Mouse (Mus musculus) kidney, adult 8-10 months (tissue): Measurements from ENCODE around the gene Cyp2d12.
"Not testable (repeated sequence)": the region's sequence is repeated elsewhere in the genome, so short reads cannot be mapped to it uniquely, and the experiment has no call there.

Experiments used
- DNase-seq, 2 experiments: peaks; one replicate each; pipeline ENCODE4 v3.0.0; 2022

The Cyp2d12 gene

GRCm38 (mm10) chr15:82554531-82555230, at the start of gene Cyp2d12:
Cyp2d12 (plus strand) TSS chr15:82555072.
- DNase-seq = peak in 1 of 2 experiments; percentile 55

GRCm38 (mm10) chr15:82506971-82507370, 47.9 kb upstream of the Cyp2d12 start:
- no peak for DNase-seq

DNA sequence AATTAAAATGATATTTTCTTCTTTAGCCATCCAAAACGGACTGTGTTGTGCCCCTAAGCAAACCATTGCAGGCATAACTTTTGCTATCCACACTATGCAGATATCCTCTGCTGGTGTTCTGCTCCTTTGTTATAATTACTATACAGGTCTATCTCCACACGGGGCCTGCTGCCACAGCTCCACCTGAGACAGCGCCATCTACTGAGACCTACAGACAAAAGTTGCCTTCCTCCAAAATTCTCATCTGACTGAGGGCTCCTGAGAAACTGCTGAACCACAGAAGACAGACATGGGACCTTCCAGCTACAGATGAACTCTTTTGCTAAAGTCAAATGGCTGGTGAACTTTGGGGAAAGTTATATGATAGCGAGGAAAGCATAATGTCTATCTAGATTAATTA, 47.1 kb upstream of the Cyp2d12 start:
- not testable (repeated sequence) for DNase-seq

DNA sequence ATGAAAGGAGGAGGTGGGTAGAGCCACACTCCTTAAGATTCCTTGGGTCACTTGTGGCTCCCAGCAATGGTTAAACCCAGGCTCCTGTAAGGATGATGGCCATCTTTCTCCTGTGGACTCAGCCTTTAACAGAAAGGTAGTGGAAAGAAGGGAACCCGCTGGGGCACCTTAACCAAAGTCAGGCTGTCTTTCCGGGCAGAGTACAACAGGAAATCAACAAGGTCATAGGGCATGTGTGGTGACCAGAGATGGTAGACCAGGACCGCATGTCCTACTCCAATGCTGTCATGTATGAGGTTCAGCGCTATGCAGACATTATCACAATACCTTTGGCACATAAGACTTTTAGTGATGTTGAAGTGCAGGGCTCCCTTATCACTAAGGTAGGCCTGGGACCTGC, 45.4 kb upstream of the Cyp2d12 start:
- DNase-seq = not testable (repeated sequence)

GRCm38 (mm10) chr15:82510500-82510899, 44.4 kb upstream of the Cyp2d12 start:
- not testable (repeated sequence) for DNase-seq

DNA sequence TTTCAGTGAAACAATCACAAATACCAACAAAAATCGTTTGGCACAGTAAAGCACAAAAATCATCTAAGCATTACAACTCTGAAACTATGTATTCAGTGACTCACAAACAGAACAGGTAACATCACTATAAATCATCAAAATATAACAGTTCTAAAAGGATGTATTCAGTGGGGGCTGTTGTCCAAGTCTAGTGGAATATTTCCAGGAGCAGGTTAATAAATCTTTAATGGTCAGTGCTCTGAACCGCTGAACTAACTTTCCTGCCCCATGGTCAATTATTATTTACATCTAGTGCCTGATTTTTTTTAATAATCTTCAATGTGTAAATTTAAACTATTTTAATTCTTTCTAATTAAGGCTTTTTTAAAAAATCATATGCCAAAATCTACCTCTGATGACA, 42.8 kb upstream of the Cyp2d12 start:
- peak in 1 of 2 experiments; percentile 27 for DNase-seq

- DNase-seq = not testable (repeated sequence)
Observed at GRCm38 (mm10) chr15:82516174-82516573, 38.7 kb upstream of the Cyp2d12 start.

DNA sequence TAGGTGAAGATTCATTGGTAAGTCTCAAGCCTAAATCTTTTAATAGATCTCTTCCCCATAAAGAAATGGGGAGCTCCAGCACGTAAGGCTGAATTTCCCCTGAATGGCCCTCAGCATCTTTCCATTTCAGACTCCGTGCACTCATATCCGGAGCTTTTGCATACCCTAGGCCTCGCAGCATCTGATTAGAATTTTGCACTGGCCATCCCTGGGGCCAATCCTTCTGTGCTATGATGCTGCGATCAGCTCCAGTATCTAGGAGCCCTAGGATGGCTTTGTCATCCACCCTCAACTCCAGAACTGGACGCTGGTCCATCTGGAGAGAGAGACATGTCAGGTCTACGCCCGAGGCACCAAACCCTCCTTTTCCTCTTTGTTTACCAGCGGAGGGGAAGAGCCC, 27.5 kb upstream of the Cyp2d12 start:
- not testable (repeated sequence) for DNase-seq

GRCm38 (mm10) chr15:82532721-82533120, 22.2 kb upstream of the Cyp2d12 start:
- DNase-seq = not testable (repeated sequence)

DNA sequence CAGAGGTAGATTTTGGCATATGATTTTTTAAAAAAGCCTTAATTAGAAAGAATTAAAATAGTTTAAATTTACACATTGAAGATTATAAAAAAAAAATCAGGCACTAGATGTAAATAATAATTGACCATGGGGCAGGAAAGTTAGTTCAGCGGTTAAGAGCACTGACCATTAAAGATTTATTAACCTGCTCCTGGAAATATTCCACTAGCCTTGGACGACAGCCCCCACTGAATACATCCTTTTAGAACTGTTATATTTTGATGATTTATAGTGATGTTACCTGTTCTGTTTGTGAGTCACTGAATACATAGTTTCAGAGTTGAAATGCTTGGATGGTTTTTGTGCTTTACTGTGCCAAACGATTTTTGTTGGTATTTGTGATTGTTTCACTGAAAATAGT, 11.9 kb upstream of the Cyp2d12 start:
- DNase-seq = peak; percentile 57 to 71

- not testable (repeated sequence) for DNase-seq
Observed at GRCm38 (mm10) chr15:82544561-82544960, 10.3 kb upstream of the Cyp2d12 start.

GRCm38 (mm10) chr15:82547753-82548152, 7.1 kb upstream of the Cyp2d12 start:
- DNase-seq = not testable (repeated sequence)

DNA sequence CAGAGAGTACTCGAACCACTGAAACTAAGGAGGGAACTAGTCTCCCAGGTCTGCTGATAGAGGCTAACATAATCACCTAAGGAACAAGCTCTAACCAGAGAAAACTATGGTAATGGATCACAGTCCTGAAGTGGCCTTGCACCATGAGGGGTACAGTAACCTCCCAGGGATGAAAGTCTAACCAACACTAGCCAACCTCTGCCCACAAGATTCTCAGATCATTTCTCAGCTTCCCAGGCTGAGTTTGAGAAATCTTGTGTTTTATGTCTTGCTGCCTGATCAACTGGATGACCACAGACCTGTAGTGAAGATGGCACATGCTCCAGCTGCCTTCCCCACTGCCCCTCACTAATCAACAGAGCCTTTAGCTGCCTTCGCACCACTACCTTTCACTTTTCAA, 1.7 kb upstream of the Cyp2d12 start:
- DNase-seq = peak in 1 of 2 experiments; percentile 54

GRCm38 (mm10) chr15:82572856-82573255, 18.0 kb downstream of the Cyp2d12 start:
- DNase-seq = no peak

DNA sequence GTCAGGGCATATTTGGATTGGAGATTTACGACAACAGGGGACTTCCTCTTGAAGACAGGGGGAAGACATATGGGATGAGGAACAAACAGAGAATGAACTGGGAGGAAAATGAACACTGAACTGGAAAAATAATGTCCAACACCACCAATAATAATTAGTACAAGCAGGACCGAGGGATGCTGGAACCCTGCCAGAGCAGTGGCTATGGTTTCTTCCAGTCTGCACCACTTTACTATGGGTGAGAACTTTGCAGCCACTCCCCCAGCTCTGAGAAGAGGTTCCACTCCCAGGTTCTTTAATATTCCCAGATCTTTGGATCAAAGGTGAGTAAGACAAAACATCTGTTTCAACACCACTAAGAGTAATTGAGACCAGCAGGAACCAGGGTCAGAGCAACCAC, 24.2 kb downstream of the Cyp2d12 start:
- DNase-seq = no peak

GRCm38 (mm10) chr15:82582621-82583020, 27.7 kb downstream of the Cyp2d12 start:
- peak; percentile 85 to 88 for DNase-seq
